Mouse (Mus musculus): Measurements from ENCODE around the gene Olfr632.

DNA sequence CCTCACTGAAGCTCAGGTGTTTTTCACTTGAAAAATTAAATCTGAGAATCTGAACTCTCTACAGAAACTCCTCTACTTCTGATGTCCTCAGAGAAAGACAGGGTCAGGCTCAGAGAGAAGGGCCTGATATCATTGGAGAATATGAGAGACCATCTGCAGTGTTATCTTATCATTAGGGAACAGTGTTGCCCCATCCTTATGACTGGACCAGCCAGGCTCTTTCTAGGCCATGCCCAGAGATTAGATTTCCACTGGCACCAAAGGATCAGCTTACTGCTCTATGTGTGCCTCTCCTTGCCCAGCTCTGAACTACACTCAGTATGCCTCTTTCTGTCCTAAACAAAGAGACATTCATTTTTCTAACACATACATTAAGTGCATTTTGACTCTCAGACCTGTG, 18.8 kb upstream of the Olfr632 start:
- no peak for TF ChIP-seq SRF (IDR thresholded peaks at IDR 0.05; ENCODE audit: control insufficient read depth, insufficient read length, low read depth)
- no peak for TF ChIP-seq POLR2AphosphoS2 (IDR thresholded peaks at IDR 0.05; ENCODE audit: insufficient read length, low read depth)
- TF ChIP-seq POLR2A (IDR thresholded peaks at IDR 0.05; ENCODE audit: insufficient read length, low read depth) = no peak
- no peak for TF ChIP-seq CEBPB (IDR thresholded peaks at IDR 0.05; ENCODE audit: insufficient read depth, poor library complexity, severe bottlenecking)
- TF ChIP-seq E2F4 (IDR thresholded peaks at IDR 0.05; ENCODE audit: insufficient read depth) = no peak
- TF ChIP-seq TCF12 (IDR thresholded peaks at IDR 0.05; ENCODE audit: insufficient read depth, poor library complexity, severe bottlenecking) = no peak
- TF ChIP-seq USF1 (IDR thresholded peaks at IDR 0.05; ENCODE audit: low read depth) = no peak
- TF ChIP-seq TCF3 (IDR thresholded peaks at IDR 0.05; ENCODE audit: insufficient read length, low read depth) = no peak
- no peak for TF ChIP-seq MYOD1 (IDR thresholded peaks at IDR 0.05; ENCODE audit: control insufficient read depth in 1 of 3, insufficient read length in 2 of 3, low read depth in 2 of 3)
- no peak for TF ChIP-seq MAX (IDR thresholded peaks at IDR 0.05; ENCODE audit: low read depth)
